Mouse (Mus musculus) erythroblast, embryonic 14.5 days (primary cell): ENCODE data around the gene Sh3bp4. TPM values are rescaled to one million over a fixed set of nuclear protein-coding genes. Genes with fewer than 3 reads are reported as not detected.

ENCODE experiments used
- H3K27me3 ChIP-seq: 2 replicates; pipeline ENCODE4 v1.6.1; 2012; ENCODE audit warnings: inconsistent platforms; ENCODE audit not compliant: control insufficient read depth
- H3K36me3 ChIP-seq: 2 replicates; pipeline ENCODE4 v1.6.1; 2012; ENCODE audit warnings: mild to moderate bottlenecking, inconsistent platforms; ENCODE audit not compliant: control insufficient read depth
- H3K4me1 ChIP-seq: 2 replicates; pipeline ENCODE4 v1.6.1; 2012; ENCODE audit warnings: inconsistent platforms; ENCODE audit not compliant: control insufficient read depth
- H3K4me3 ChIP-seq: replicated peaks from 2 replicates; pipeline ENCODE3; 2012; ENCODE audit warnings: moderate library complexity, mild to moderate bottlenecking, inconsistent platforms
- H3K9me3 ChIP-seq: 2 replicates; pipeline ENCODE4 v1.6.1; 2012; ENCODE audit warnings: low read length, inconsistent platforms, mixed read lengths; ENCODE audit not compliant: control insufficient read depth
- GATA1 ChIP-seq: IDR thresholded peaks from 2 replicates; pipeline ENCODE4 v1.6.1; 2012; ENCODE audit warnings: low read length, inconsistent platforms, mixed read lengths
- TAL1 ChIP-seq: IDR thresholded peaks from 3 replicates; pipeline ENCODE4 v1.6.1; 2012; ENCODE audit warnings: low read length, inconsistent platforms, mixed read lengths
- polyA plus RNA-seq: library from polyadenylated mRNA; stranded (reverse); fragments of >175 nt; gene quantifications from 2 replicates; pipeline ENCODE4 v1.2.3, GENCODE M21; 2012

The Sh3bp4 gene
- polyA plus RNA-seq, 1 experiment, result not detected

GRCm38 (mm10) chr1:89041290-89041689 lies 28.9 kb upstream of the Sh3bp4 start:
- Histone ChIP-seq H3K4me1 (no peaks in the 10 kb centered on the region), H3K27me3 (no peaks in the 10 kb centered on the region), H3K9me3 (no peaks in the 10 kb centered on the region), H3K4me3 (no peak overlapping the region), H3K36me3 (no peaks in the 10 kb centered on the region)
- TF ChIP-seq GATA1 (no peak), TAL1 (no peak)

GRCm38 (mm10) chr1:89042081-89042480 lies 28.1 kb upstream of the Sh3bp4 start:
- TF ChIP-seq TAL1 (no peak), GATA1 (no peak)
- no peaks in the 10 kb centered on the region for H3K9me3 ChIP-seq
- H3K4me1 ChIP-seq, result no peaks in the 10 kb centered on the region
- no peaks in the 10 kb centered on the region for H3K36me3 ChIP-seq
- no peaks in the 10 kb centered on the region for H3K27me3 ChIP-seq
- H3K4me3 ChIP-seq, result no peak overlapping the region

DNA sequence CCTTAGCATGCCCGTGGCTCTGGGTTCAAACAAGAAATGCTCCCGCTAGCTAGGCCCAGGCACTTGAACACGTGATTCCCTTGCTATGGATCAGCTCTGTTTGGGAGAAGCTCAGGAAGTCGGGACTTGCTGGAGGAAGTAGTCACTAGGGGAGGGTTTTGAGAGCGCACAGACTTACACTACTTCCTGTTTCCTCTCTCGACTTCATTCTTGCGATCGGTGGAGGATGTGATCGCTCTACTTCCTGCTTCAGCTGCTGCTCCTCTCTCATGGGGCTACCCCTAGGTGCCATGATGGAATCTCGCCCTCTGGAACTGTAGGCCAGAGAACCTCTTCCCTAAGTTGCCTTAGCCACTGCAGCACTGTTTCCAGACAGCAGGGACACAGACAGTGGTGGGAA lies 27.3 kb upstream of the Sh3bp4 start:
- TF ChIP-seq TAL1, result no peak
- no peak for TF ChIP-seq GATA1
- no peaks in the 10 kb centered on the region for H3K36me3 ChIP-seq
- no peaks in the 10 kb centered on the region for H3K9me3 ChIP-seq
- no peaks in the 10 kb centered on the region for H3K4me1 ChIP-seq
- H3K4me3 ChIP-seq, result no peak overlapping the region
- H3K27me3 ChIP-seq, result no peaks in the 10 kb centered on the region

DNA sequence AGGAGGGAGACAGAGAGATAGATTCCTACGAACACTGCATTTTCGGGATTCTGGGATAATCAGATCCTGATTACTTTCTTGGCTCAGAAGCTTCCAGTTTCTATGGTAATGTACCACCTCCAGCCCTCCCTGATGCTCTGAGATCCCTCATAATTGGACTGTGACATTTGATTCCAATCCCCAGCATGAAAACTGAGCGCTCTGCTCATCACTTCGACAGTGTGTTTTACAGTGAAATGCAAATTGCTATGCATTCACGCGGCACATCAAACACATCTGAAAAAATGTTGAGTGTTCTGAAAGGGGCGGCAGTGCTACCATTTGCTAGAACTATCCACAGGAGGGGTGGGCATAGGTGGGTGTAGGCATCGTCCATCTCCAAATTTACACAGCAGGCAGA lies 24.8 kb upstream of the Sh3bp4 start:
- TF ChIP-seq GATA1 (no peak), TAL1 (no peak)
- Histone ChIP-seq H3K27me3 (no peaks in the 10 kb centered on the region), H3K36me3 (no peaks in the 10 kb centered on the region), H3K4me1 (no peaks in the 10 kb centered on the region), H3K9me3 (no peaks in the 10 kb centered on the region), H3K4me3 (no peak overlapping the region)

- H3K36me3 ChIP-seq, result no peaks in the 10 kb centered on the region
- no peaks in the 10 kb centered on the region for H3K4me1 ChIP-seq
- no peaks in the 10 kb centered on the region for H3K27me3 ChIP-seq
- no peak overlapping the region for H3K4me3 ChIP-seq
- TF ChIP-seq GATA1, result no peak
- TF ChIP-seq TAL1, result no peak
- H3K9me3 ChIP-seq, result no peaks in the 10 kb centered on the region
These were observed 20.7 kb upstream of the Sh3bp4 start for GRCm38 (mm10) chr1:89049506-89049905.

DNA sequence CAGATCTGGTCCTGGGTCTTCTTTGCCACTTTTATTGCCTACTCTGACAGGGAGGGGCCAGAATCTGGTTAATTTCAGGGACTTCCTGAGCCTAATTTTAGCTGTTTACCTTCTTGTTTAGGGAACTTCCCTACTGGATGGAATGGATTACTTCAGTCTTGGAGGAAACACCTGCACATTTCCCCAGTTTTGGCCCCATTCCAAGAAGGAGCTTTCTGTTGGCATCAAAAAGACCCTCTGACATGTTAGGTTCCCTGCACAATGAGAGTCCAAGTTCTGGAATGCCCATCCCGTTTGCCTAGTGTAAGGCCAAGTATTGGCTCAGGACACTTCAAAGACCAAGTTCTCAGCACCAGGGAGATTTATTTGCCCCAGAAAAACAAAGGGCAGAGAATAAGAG lies 14.0 kb upstream of the Sh3bp4 start:
- no peaks in the 10 kb centered on the region; the same call in none of the 2 replicates for H3K9me3 ChIP-seq

DNA sequence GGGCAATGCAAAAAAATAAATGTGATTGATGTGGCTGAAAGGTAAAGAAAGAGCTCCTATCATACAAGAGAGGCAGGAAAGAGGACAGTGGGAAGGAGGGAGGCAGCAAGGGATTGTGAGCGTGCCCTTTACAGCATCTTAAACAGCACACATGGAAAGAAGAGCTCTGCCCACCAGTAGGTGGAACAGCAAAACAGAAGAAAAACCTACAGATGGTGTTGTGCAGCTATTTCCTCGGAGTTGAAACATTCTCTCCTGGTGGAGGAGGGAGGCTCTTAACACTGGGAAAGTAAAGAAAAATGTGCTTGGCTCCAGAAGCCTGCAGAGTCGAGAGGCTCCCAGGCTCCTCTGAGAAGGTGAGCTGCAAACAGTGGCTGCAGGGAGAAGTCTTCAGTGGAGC lies 12.8 kb upstream of the Sh3bp4 start:
- TF ChIP-seq TAL1 (no peak), GATA1 (no peak)
- Histone ChIP-seq H3K27me3 (no peaks in the 10 kb centered on the region), H3K4me3 (no peak overlapping the region), H3K4me1 (no peaks in the 10 kb centered on the region), H3K36me3 (no peaks in the 10 kb centered on the region), H3K9me3 (no peaks in the 10 kb centered on the region; the same call in none of the 2 replicates)

More for the DNA sequence above, 14.0 kb upstream of the Sh3bp4 start:
- Histone ChIP-seq H3K36me3 (no peaks in the 10 kb centered on the region), H3K27me3 (no peaks in the 10 kb centered on the region), H3K4me1 (no peaks in the 10 kb centered on the region), H3K4me3 (no peak overlapping the region)
- TF ChIP-seq GATA1 (no peak), TAL1 (no peak)

GRCm38 (mm10) chr1:89058011-89058410 lies 12.2 kb upstream of the Sh3bp4 start:
- Histone ChIP-seq H3K4me3 (no peak overlapping the region), H3K27me3 (no peaks in the 10 kb centered on the region), H3K9me3 (no peaks in the 10 kb centered on the region; the same call in none of the 2 replicates), H3K4me1 (no peaks in the 10 kb centered on the region), H3K36me3 (no peaks in the 10 kb centered on the region)
- TF ChIP-seq GATA1 (no peak), TAL1 (no peak)

GRCm38 (mm10) chr1:89062977-89063376 lies 7.2 kb upstream of the Sh3bp4 start:
- TF ChIP-seq GATA1, result no peak
- TF ChIP-seq TAL1, result no peak
- no peaks in the 10 kb centered on the region for H3K27me3 ChIP-seq
- H3K4me1 ChIP-seq, result no peaks in the 10 kb centered on the region
- no peaks in the 10 kb centered on the region for H3K36me3 ChIP-seq
- H3K4me3 ChIP-seq, result no peak overlapping the region
- no peaks in the 10 kb centered on the region; the same call in none of the 2 replicates for H3K9me3 ChIP-seq

DNA sequence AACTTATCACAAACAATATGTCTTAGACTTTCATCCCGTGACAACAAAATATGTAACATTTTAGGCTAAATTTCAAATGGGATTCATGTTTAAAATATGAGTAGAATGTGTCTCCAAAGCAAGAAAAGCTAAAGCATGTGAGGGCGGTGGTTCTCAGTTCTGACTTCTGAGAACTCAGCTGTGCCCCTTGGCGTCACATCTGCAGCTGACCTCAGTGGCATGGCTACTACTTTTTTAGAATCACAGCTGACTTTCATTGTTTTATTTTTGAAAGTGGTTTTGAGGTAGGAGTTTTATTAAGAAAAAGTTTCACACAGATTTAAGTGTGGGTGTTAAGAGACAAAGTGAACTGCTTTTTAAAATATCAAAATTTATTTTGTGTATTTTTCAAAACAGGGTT lies 6.4 kb upstream of the Sh3bp4 start:
- no peaks in the 10 kb centered on the region for H3K36me3 ChIP-seq
- H3K9me3 ChIP-seq, result no peaks in the 10 kb centered on the region; the same call in 1 of the 2 replicates
- TF ChIP-seq TAL1 (no peak), GATA1 (no peak)
- no peaks in the 10 kb centered on the region for H3K4me1 ChIP-seq
- no peak overlapping the region for H3K4me3 ChIP-seq
- H3K27me3 ChIP-seq, result peaks cover 4% of the 10 kb centered on the region; the same call in 1 of the 2 replicates
